Mouse (Mus musculus): Measurements from ENCODE around the gene Brsk2. TPM values are rescaled to one million over a fixed set of nuclear protein-coding genes. Genes with fewer than 3 reads are reported as not detected.

Gene Brsk2
- polyA plus RNA-seq, 1 experiment from 2014 or later = 13.7 TPM

Small RNA genes lying within 50 kb of the gene (microRNA-seq; reads per million reads assigned to microRNA genes)
- gene Mir3104 = not detected

Other genes with a start within 250 kb of the Brsk2 start
- not detected in 2 replicates for gene Muc5ac, start 160.8 kb upstream of the Brsk2 start, polyA plus RNA-seq (2014; fragmentation: Nextera tagmentation; extraction: Ambion mirVana)
- gene Muc5b, start 110.7 kb upstream of the Brsk2 start, polyA plus RNA-seq (2014; fragmentation: Nextera tagmentation; extraction: Ambion mirVana) = not detected in 2 replicates
- 70.1 and 74.9 TPM in 2 replicates for gene Tollip, start 31.2 kb upstream of the Brsk2 start, polyA plus RNA-seq (2014; fragmentation: Nextera tagmentation; extraction: Ambion mirVana)
- gene Mob2, start 111.3 kb downstream of the Brsk2 start, polyA plus RNA-seq (2014; fragmentation: Nextera tagmentation; extraction: Ambion mirVana) = 58.0 and 64.0 TPM in 2 replicates
- gene Dusp8, start 146.1 kb downstream of the Brsk2 start, polyA plus RNA-seq (2014; fragmentation: Nextera tagmentation; extraction: Ambion mirVana) = 24.3 and 27.6 TPM in 2 replicates
- gene Gm45618, start 171.0 kb downstream of the Brsk2 start, polyA plus RNA-seq (2014; fragmentation: Nextera tagmentation; extraction: Ambion mirVana) = not detected in 2 replicates
- not detected in 2 replicates for gene Gm39115, start 186.3 kb downstream of the Brsk2 start, polyA plus RNA-seq (2014; fragmentation: Nextera tagmentation; extraction: Ambion mirVana)
- not detected in 2 replicates for gene Gm45337, start 194.9 kb downstream of the Brsk2 start, polyA plus RNA-seq (2014; fragmentation: Nextera tagmentation; extraction: Ambion mirVana)
- gene Gm29735, start 207.4 kb downstream of the Brsk2 start, polyA plus RNA-seq (2014; fragmentation: Nextera tagmentation; extraction: Ambion mirVana) = not detected in 2 replicates
- gene Gm4553, start 216.0 kb downstream of the Brsk2 start, polyA plus RNA-seq (2014; fragmentation: Nextera tagmentation; extraction: Ambion mirVana) = not detected in 2 replicates
- not detected in 2 replicates for gene Krtap5-2, start 226.3 kb downstream of the Brsk2 start, polyA plus RNA-seq (2014; fragmentation: Nextera tagmentation; extraction: Ambion mirVana)
- gene Gm10153, start 240.6 kb downstream of the Brsk2 start, polyA plus RNA-seq (2014; fragmentation: Nextera tagmentation; extraction: Ambion mirVana) = not detected in 2 replicates